Mouse (Mus musculus): ENCODE results near the gene Stag3. TPM values are rescaled to one million over a fixed set of nuclear protein-coding genes. Genes with fewer than 3 reads are reported as not detected.

Stag3 gene
- polyA plus RNA-seq, 1 experiment from 2014 or later = 4.9 TPM

GRCm38 (mm10) chr5:138256966-138257584, 23.0 kb upstream of the Stag3 start:
- ATAC-seq (ENCODE audit: insufficient number of reproducible peaks, insufficient read depth, low FRiP score, low read depth) = no peak
- no peak overlapping the region for H3K9ac ChIP-seq (replicated peaks; ENCODE audit: low read depth, low read length)
- no peaks in the 10 kb centered on the region for H3K9me3 ChIP-seq (ENCODE audit: control insufficient read depth, low read depth, low read length)
- H3K36me3 ChIP-seq (ENCODE audit: control insufficient read depth, insufficient read depth, low read length) = peaks cover 30% of the 10 kb centered on the region
- H3K27me3 ChIP-seq (ENCODE audit: control insufficient read depth, insufficient read depth, low read length) = no peaks in the 10 kb centered on the region
- H3K4me1 ChIP-seq (ENCODE audit: control insufficient read depth, insufficient read depth, low read length) = no peaks in the 10 kb centered on the region
- no peak overlapping the region for H3K4me2 ChIP-seq (replicated peaks; ENCODE audit: low read depth, low read length)
- WGBS = 81% methylated on average over 10 of the region's 10 CpGs
- H3K4me3 ChIP-seq (ENCODE audit: low read depth, low read length) = no peak overlapping the region
- H3K27ac ChIP-seq (ENCODE audit: low read length) = no peak overlapping the region

GRCm38 (mm10) chr5:138257585-138257978, 22.5 kb upstream of the Stag3 start:
- Histone ChIP-seq H3K27ac (ENCODE audit: low read length) (no peak overlapping the region), H3K9ac (replicated peaks; ENCODE audit: low read depth, low read length) (no peak overlapping the region), H3K9me3 (ENCODE audit: control insufficient read depth, low read depth, low read length) (no peaks in the 10 kb centered on the region), H3K27me3 (ENCODE audit: control insufficient read depth, insufficient read depth, low read length) (no peaks in the 10 kb centered on the region), H3K36me3 (ENCODE audit: control insufficient read depth, insufficient read depth, low read length) (peaks cover 30% of the 10 kb centered on the region), H3K4me3 (ENCODE audit: low read depth, low read length) (no peak overlapping the region), H3K4me1 (ENCODE audit: control insufficient read depth, insufficient read depth, low read length) (peaks cover 5% of the 10 kb centered on the region; the same call in 1 of the 2 replicates), H3K4me2 (replicated peaks; ENCODE audit: low read depth, low read length) (no peak overlapping the region)
- WGBS = 89% methylated on average over 4 of the region's 4 CpGs
- no peak for ATAC-seq (ENCODE audit: insufficient number of reproducible peaks, insufficient read depth, low FRiP score, low read depth)

- H3K4me1 ChIP-seq (ENCODE audit: control insufficient read depth, insufficient read depth, low read length) = peaks cover 9% of the 10 kb centered on the region; the same call in 1 of the 2 replicates
- no peak for ATAC-seq (ENCODE audit: insufficient number of reproducible peaks, insufficient read depth, low FRiP score, low read depth)
- H3K36me3 ChIP-seq (ENCODE audit: control insufficient read depth, insufficient read depth, low read length) = peaks cover 30% of the 10 kb centered on the region
- H3K4me2 ChIP-seq (replicated peaks; ENCODE audit: low read depth, low read length) = no peak overlapping the region
- H3K27me3 ChIP-seq (ENCODE audit: control insufficient read depth, insufficient read depth, low read length) = no peaks in the 10 kb centered on the region
- 76% methylated on average over 3 of the region's 3 CpGs for WGBS
- H3K27ac ChIP-seq (ENCODE audit: low read length) = no peak overlapping the region
- no peak overlapping the region for H3K4me3 ChIP-seq (ENCODE audit: low read depth, low read length)
- no peaks in the 10 kb centered on the region for H3K9me3 ChIP-seq (ENCODE audit: control insufficient read depth, low read depth, low read length)
- H3K9ac ChIP-seq (replicated peaks; ENCODE audit: low read depth, low read length) = no peak overlapping the region
Observed at GRCm38 (mm10) chr5:138258078-138258477, 22.0 kb upstream of the Stag3 start.

GRCm38 (mm10) chr5:138258542-138258941, 21.5 kb upstream of the Stag3 start:
- Histone ChIP-seq H3K27me3 (ENCODE audit: control insufficient read depth, insufficient read depth, low read length) (no peaks in the 10 kb centered on the region), H3K36me3 (ENCODE audit: control insufficient read depth, insufficient read depth, low read length) (peaks cover 30% of the 10 kb centered on the region), H3K4me2 (replicated peaks; ENCODE audit: low read depth, low read length) (no peak overlapping the region), H3K9ac (replicated peaks; ENCODE audit: low read depth, low read length) (no peak overlapping the region), H3K4me1 (ENCODE audit: control insufficient read depth, insufficient read depth, low read length) (peaks cover 10% of the 10 kb centered on the region; the same call in 1 of the 2 replicates), H3K4me3 (ENCODE audit: low read depth, low read length) (no peak overlapping the region), H3K27ac (ENCODE audit: low read length) (no peak overlapping the region), H3K9me3 (ENCODE audit: control insufficient read depth, low read depth, low read length) (no peaks in the 10 kb centered on the region)
- ATAC-seq (ENCODE audit: insufficient number of reproducible peaks, insufficient read depth, low FRiP score, low read depth) = no peak
- 88% methylated on average over 6 of the region's 6 CpGs for WGBS

- Histone ChIP-seq H3K36me3 (ENCODE audit: control insufficient read depth, insufficient read depth, low read length) (peaks cover 30% of the 10 kb centered on the region), H3K4me3 (ENCODE audit: low read depth, low read length) (no peak overlapping the region), H3K9me3 (ENCODE audit: control insufficient read depth, low read depth, low read length) (no peaks in the 10 kb centered on the region), H3K4me1 (ENCODE audit: control insufficient read depth, insufficient read depth, low read length) (peaks cover 10% of the 10 kb centered on the region; the same call in 1 of the 2 replicates), H3K27ac (ENCODE audit: low read length) (no peak overlapping the region), H3K27me3 (ENCODE audit: control insufficient read depth, insufficient read depth, low read length) (no peaks in the 10 kb centered on the region), H3K4me2 (replicated peaks; ENCODE audit: low read depth, low read length) (no peak overlapping the region), H3K9ac (replicated peaks; ENCODE audit: low read depth, low read length) (no peak overlapping the region)
- whole genome bisulfite sequencing = 68% methylated on average over 7 of the region's 7 CpGs
- no peak for ATAC-seq (ENCODE audit: insufficient number of reproducible peaks, insufficient read depth, low FRiP score, low read depth)
Observed at GRCm38 (mm10) chr5:138258993-138259392, 21.0 kb upstream of the Stag3 start.

- WGBS = 70% methylated on average over 10 of the region's 10 CpGs
- no peak for ATAC-seq (ENCODE audit: insufficient number of reproducible peaks, insufficient read depth, low FRiP score, low read depth)
- H3K9ac ChIP-seq (replicated peaks; ENCODE audit: low read depth, low read length) = no peak overlapping the region
Observed at GRCm38 (mm10) chr5:138260051-138260450, 20.0 kb upstream of the Stag3 start.

GRCm38 (mm10) chr5:138260834-138261233, 19.2 kb upstream of the Stag3 start:
- H3K4me1 ChIP-seq (ENCODE audit: control insufficient read depth, insufficient read depth, low read length) = peaks cover 18% of the 10 kb centered on the region; the same call in 1 of the 2 replicates
- peaks cover 31% of the 10 kb centered on the region for H3K36me3 ChIP-seq (ENCODE audit: control insufficient read depth, insufficient read depth, low read length)
- H3K4me3 ChIP-seq (ENCODE audit: low read depth, low read length) = no peak overlapping the region
- WGBS = 77% methylated on average over 11 of the region's 11 CpGs
- H3K27ac ChIP-seq (ENCODE audit: low read length) = no peak overlapping the region
- H3K9ac ChIP-seq (replicated peaks; ENCODE audit: low read depth, low read length) = no peak overlapping the region
- no peak for ATAC-seq (ENCODE audit: insufficient number of reproducible peaks, insufficient read depth, low FRiP score, low read depth)
- H3K27me3 ChIP-seq (ENCODE audit: control insufficient read depth, insufficient read depth, low read length) = no peaks in the 10 kb centered on the region
- no peaks in the 10 kb centered on the region for H3K9me3 ChIP-seq (ENCODE audit: control insufficient read depth, low read depth, low read length)
- H3K4me2 ChIP-seq (replicated peaks; ENCODE audit: low read depth, low read length) = no peak overlapping the region

More at GRCm38 (mm10) chr5:138260051-138260450, 20.0 kb upstream of the Stag3 start:
- no peaks in the 10 kb centered on the region for H3K9me3 ChIP-seq (ENCODE audit: control insufficient read depth, low read depth, low read length)
- H3K4me1 ChIP-seq (ENCODE audit: control insufficient read depth, insufficient read depth, low read length) = peaks cover 18% of the 10 kb centered on the region; the same call in 1 of the 2 replicates
- no peaks in the 10 kb centered on the region for H3K27me3 ChIP-seq (ENCODE audit: control insufficient read depth, insufficient read depth, low read length)
- no peak overlapping the region for H3K27ac ChIP-seq (ENCODE audit: low read length)
- peaks cover 30% of the 10 kb centered on the region for H3K36me3 ChIP-seq (ENCODE audit: control insufficient read depth, insufficient read depth, low read length)
- no peak overlapping the region for H3K4me2 ChIP-seq (replicated peaks; ENCODE audit: low read depth, low read length)
- no peak overlapping the region for H3K4me3 ChIP-seq (ENCODE audit: low read depth, low read length)

GRCm38 (mm10) chr5:138262001-138262400, 18.0 kb upstream of the Stag3 start:
- Histone ChIP-seq H3K27me3 (ENCODE audit: control insufficient read depth, insufficient read depth, low read length) (no peaks in the 10 kb centered on the region), H3K4me3 (ENCODE audit: low read depth, low read length) (no peak overlapping the region), H3K9me3 (ENCODE audit: control insufficient read depth, low read depth, low read length) (no peaks in the 10 kb centered on the region), H3K9ac (replicated peaks; ENCODE audit: low read depth, low read length) (no peak overlapping the region), H3K4me1 (ENCODE audit: control insufficient read depth, insufficient read depth, low read length) (peaks cover 18% of the 10 kb centered on the region; the same call in 1 of the 2 replicates), H3K36me3 (ENCODE audit: control insufficient read depth, insufficient read depth, low read length) (peaks cover 32% of the 10 kb centered on the region), H3K4me2 (replicated peaks; ENCODE audit: low read depth, low read length) (no peak overlapping the region), H3K27ac (ENCODE audit: low read length) (no peak overlapping the region)
- 73% methylated on average over 4 of the region's 4 CpGs for WGBS
- no peak for ATAC-seq (ENCODE audit: insufficient number of reproducible peaks, insufficient read depth, low FRiP score, low read depth)

Measured in stomach, embryonic 14.5 days (tissue).